ENCODE assay signal across 8 mouse cellular contexts in genomic region chr16:10664921-10665894, GRCm38 (mm10).
DNase-seq lines count a peak whose midpoint lies in the region; ATAC-seq lines count a peak whose summit lies in the region.

No protein-coding gene starts in this region.

- peaks cover 12% of the 10 kb centered on the region for H3K4me1 ChIP-seq in forebrain, embryonic 10.5 days
- H3K4me1 ChIP-seq in forebrain, embryonic 13.5 days = peaks cover 11% of the 10 kb centered on the region; the same call in 1 of the 2 replicates

- no peak for DNase-seq in forebrain, embryonic 10.5 days (ENCODE audit: extremely low spot score, low spot score)
- DNase-seq in B cell, adult 2 months = peak; percentile 30 to 41
- peak; percentile 49 for DNase-seq in embryo, embryonic 10.5 days (ENCODE audit: low spot score)
- peak; percentile 53 for DNase-seq in liver
- DNase-seq in natural killer cell, adult 2 months (ENCODE audit: low spot score in 2 of 2) = peak; percentile 48 to 49
- DNase-seq in thymus, postnatal 25 days = peak; percentile 92

- no peak overlapping the region for H3K4me2 ChIP-seq in forebrain, embryonic 13.5 days

- H3K4me3 ChIP-seq in forebrain, embryonic 10.5 days = no peak overlapping the region
- H3K4me3 ChIP-seq in forebrain, embryonic 13.5 days = no peak overlapping the region

- H3K36me3 ChIP-seq in forebrain, embryonic 10.5 days (replicated peaks) = no peaks in the 10 kb centered on the region
- H3K36me3 ChIP-seq in forebrain, embryonic 13.5 days (ENCODE audit: poor library complexity, severe bottlenecking) = no peaks in the 10 kb centered on the region

- H3K9me3 ChIP-seq in forebrain, embryonic 10.5 days = no peaks in the 10 kb centered on the region
- no peaks in the 10 kb centered on the region for H3K9me3 ChIP-seq in forebrain, embryonic 13.5 days (replicated peaks)

- H3K9ac ChIP-seq in forebrain, embryonic 13.5 days = no peak overlapping the region

- 65% methylated on average over 12 of the region's 12 CpGs for WGBS in forebrain, embryonic 10.5 days
- WGBS in forebrain, embryonic 13.5 days = 70% methylated on average over 12 of the region's 12 CpGs

- no peaks in the 10 kb centered on the region; the same call in 1 of the 2 replicates for H3K27me3 ChIP-seq in forebrain, embryonic 10.5 days (ENCODE audit: poor library complexity, severe bottlenecking)
- H3K27me3 ChIP-seq in forebrain, embryonic 13.5 days = no peaks in the 10 kb centered on the region

- ATAC-seq in forebrain, embryonic 13.5 days = no peak
- peak; percentile 83 to 90 for ATAC-seq in hematopoietic stem cell, adult 5-6 weeks (replicated peaks in 1 of 2; ENCODE audit: insufficient read depth in 1 of 2, low FRiP score in 2 of 2, low TSS enrichment in 1 of 2, low read depth in 1 of 2, poor library complexity in 2 of 2, severe bottlenecking in 2 of 2)

- 0 out of 2 replicates have a peak overlapping the region, but pooled peaks have one; percentile 33 for H3K27ac ChIP-seq in forebrain, embryonic 10.5 days
- H3K27ac ChIP-seq in forebrain, embryonic 13.5 days = no peak overlapping the region; the same call in 1 of the 2 replicates
